Mouse (Mus musculus) 3T3-L1 (cell line): ENCODE measurements at regions not wholly inside any gene's neighbourhood (a gene's known extent, or its start where the extent isn't known, plus 50 kb on each side); places are given as distances from the start of the nearest gene placed in this dataset.

Source experiments
- DNase-seq: peaks from one replicate; pipeline ENCODE4 v3.0.0-alpha.2; 2015; ENCODE audit warnings: low read depth, low spot score

DNA sequence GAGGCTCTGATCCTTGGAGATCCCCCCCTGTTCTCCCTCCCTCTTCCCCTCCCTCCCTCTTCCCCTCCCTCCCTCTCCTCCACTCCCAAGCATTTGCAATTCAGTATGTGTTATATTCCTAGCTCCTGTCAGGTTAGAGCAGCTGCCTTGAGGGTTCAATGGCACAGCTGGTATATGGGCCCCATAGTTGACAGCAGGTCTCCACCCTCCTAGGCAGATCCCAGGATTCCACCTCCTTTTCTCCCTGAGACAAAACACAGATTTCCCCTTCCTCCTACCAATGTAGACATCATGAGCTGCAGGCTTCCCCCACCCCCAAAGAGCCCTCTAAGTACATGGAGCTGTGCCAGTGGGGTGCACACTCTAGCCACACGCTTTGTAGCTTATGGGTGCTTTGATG is 137.8 kb downstream of the Unc5cl start:
- no peak for DNase-seq

DNA sequence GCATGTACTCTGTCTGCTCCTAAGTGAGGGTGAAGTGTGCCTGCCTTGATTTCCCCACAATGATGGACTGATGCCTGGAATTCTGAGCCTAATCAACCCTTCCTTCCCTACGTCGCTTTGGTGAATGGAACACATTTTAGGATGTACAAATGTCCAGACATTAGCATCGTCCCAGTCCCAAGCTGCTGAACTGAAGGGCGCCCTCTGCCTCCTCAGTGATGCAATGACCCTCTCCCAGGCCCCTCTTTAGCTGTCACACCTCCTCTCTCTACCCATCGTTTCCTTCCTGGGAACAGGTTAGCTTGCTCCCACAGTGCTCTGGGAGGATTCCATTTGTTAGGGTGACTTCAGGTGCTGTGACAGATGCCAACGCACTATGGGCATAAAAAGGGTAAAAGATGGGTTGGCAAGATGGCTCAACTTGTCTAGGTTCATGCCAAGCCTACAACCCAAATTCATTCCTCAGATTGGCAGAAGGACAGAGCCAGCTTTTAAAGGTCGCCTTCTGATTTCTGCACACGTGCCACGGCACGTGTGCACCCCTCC is 140.8 kb downstream of the Unc5cl start:
- no peak for DNase-seq

DNA sequence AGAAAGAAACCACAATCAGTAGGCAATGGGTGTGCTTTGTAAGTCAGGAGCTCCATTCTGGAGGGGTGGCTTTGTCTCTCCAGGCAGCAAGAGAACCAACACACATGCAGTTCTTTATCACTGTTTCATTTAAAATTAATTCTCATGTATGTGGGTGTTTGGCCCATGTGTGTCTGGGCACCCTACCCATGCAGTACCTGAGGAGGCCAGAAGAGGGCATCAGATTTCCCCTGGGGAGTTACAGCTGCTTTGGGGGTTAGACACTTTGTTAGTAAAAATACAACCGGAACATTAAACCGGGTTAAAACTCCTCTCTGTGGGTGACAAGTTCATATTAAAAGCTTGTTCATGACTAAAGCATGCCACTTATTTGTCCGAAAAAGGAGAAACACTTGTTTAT is 141.7 kb downstream of the Unc5cl start:
- DNase-seq = no peak

DNA sequence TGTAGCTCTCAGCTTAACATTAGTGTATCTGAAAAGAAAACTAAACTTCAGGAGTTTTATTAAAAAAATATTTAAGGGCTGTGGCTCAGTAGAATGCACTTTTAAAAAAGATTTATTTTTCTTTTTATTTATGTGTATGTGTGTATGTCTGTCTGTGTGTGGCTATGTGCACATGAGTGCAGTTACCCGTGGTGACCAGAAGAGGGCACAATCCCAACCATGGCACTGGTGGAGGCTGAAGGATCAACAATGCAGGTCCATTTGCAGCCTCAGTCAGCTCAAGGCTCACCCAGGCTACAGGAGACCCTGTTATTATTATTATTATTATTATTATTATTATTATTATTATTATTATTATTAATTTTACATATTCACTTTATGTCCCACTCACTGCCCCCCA is 142.6 kb downstream of the Unc5cl start:
- DNase-seq = no peak

DNA sequence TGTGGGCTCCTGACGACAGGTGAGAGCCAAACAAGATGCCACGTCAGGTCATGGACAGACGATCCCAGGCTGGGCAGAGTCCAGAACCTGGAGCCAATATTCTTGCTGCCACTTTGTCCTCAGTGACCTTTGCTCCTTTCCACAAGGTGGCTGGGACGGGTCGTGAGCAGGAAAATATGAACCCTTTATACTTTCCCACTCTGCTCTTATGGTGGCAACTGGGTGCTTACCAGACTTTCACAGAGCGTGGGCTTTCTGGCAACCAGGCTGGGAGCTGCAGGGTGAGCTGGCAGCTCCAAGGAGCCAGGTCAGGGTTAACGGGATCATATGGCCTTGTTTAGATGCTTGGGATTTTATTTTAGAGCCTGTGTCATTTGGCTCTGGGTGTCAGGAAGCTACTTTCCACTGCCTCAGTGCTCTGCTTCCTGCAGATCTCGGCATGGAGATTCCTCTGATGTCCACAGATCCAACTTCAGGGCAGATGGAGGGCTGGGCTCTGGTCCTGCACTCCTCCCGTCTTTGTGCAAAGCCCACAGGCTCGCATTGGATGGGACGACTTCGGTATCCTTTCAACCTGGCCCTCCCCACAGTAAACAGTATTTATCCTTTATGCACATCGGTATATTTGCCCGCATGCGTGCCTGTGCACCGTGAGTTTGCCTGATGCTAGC is 143.9 kb downstream of the Unc5cl start:
- no peak for DNase-seq

DNA sequence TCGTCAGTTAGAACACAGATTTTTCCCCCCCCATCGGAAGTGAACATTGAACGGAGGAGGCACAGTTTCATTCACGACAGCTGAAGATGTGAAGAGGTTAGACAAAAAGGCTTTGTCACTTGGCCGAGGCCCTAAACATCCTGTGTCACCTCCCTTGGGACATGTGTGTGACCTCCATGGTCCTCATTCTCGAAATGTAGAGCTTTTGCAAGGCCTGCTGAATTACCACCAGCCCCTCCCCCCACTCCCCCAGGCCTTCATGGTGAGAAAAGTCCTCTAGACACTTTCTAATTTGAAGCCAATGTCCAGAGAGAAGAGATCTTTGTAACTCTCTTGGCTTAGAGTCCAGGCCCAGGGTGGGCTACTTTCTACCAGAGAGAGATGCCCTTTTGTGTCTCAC is 145.5 kb downstream of the Unc5cl start:
- DNase-seq = no peak

DNA sequence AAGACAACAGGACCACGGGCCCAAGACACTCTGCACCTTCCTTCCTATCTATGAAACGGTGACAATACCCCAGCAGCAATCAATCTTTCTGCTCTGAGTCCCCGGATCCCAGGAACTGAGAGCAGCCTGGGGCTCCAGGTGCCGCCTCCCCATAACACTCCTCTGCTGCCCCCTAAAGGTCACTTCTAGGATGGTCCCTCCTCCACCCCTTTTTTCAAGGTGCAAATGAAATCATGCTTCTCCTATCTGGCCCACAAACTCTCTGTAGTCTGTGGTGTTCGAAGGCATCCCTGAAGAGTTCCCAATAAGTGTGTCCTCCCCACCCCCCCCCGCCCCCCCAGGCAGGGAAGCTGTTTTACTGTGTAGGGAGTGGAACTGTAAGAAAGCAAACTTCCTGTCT is 147.9 kb downstream of the Unc5cl start:
- DNase-seq = peak; percentile 39

DNA sequence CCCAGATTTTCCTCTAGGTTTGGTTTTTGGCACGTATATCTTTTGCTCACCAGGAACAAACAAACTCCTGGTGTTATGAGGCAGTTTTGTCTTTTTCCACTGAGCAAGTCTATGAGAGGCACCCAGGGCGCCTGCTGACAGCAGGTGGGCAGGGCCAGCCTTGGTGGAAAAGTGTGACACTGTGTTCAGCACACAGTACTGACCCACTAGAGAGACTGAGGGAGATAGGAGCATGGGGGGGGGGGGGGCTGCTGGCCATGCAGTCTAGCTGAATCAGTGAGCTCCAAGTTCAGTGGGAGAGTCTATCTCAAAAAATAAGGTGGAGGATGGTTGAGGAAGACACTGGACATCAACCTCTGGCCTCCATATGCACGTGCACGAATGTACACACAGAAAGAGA is 152.1 kb downstream of the Unc5cl start:
- no peak for DNase-seq

DNA sequence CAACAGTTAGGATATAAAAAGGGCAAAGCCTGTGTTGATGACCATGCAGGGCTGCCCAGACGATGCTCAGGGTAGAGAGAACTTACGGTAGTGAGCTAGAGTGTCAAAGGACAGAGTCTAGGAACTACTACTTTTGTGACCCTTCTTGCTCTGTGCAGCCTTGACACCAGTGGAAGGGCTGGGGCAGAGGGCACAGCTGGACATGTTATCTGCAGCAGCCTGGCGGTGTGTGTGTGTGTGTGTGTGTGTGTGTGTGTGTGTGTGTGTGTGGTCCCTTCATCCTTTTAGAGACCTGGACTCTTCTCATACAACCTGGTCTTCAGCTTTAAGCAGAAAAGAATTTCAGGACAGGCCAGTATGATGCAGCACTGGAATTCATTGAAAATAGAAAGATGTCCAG is 153.6 kb downstream of the Unc5cl start:
- no peak for DNase-seq

DNA sequence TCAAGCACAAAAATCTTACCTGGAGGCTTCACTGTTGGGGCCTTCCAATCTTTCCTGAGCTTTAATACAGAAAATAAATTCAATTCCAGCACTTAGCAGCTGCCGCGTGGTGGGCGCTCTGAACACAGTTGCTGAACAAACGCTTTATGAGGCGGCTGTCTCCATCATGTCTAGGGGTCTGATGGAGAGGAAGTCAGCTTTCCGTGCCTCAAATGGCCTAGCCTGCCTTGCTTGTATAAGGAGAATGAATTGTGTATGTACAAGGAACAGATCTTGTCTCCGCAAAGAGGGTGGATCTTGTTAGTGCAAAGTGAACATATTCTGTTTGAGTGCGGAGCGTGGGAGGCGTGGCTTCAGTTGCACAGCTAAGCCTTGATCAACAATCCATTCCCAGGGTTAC is 155.4 kb downstream of the Unc5cl start:
- DNase-seq = no peak

DNA sequence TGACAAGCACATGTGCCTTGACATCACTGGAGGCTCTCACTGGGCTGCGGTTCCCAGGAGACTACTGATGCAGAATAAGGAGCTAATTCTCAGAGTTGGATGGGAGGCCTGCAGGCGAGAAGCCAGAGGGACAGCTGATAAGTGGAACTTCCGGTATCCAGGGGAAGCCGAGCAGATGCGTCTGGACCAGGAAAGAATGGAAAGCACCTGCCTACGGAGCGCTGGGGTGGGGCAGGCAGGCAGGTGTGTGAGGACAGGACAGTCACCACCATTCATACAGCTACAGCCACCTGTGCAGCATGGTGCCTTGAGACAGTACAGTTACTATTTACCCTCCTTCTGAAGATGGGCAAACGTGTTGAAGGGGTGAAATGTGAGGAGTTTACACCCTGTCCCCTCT is 156.1 kb downstream of the Unc5cl start:
- DNase-seq = no peak

DNA sequence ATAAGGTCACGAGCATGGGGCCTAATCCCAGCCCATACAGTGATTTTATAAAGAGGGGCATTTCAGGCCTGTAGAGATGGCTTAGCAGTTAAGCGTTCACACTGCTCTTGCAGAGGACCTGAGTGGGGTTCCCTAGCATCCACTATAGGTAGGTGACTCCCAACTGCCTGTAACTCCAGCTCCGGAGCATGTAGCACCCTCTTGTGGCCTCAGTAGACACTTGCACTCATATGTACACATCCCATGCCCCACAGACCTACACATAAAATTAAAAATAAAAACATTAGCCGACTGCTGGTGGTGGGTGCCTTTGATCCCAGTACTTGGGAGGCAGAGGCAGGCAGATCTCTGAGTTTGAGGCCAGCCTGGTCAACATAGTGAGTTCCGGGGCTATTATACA is 158.8 kb downstream of the Unc5cl start:
- DNase-seq = no peak

DNA sequence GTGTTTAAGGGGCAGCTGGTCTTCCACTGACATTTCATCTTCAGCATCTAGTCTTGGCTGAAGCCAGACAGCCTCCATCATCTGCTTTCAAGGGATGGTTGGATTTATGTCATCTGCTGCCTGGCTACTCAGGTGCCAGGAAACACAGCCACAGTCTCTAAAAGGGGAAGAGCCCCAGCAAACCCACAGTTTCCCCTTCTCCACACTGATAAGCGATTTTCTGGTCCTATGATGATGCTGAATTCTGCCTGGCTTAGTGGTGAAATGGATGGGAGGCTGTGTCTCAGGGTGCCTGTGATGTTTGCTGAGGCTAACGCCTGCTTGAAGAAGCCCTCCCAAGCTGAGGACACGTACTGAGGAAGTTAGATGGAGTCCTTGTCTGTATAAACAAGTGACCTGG is 160.5 kb downstream of the Unc5cl start:
- DNase-seq = no peak

DNA sequence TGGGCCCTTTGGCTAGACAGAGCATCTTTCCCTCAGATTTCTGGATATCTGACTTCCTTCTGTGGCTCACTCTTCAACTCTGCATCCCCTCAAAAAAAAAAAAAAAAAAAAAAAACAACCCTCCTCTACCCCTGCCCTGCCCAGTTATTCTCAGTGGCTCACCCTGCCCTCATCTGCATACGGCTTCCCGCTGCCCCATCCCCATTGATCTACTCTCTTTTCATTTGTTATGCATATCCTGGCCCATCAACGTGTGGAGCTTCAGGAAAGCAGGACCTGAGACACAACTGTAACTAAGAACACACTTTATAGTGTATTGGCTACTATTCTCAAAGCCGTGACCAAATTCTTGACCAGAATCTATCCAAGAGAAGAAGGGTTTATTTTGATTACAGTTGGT is 161.5 kb downstream of the Unc5cl start:
- no peak for DNase-seq

DNA sequence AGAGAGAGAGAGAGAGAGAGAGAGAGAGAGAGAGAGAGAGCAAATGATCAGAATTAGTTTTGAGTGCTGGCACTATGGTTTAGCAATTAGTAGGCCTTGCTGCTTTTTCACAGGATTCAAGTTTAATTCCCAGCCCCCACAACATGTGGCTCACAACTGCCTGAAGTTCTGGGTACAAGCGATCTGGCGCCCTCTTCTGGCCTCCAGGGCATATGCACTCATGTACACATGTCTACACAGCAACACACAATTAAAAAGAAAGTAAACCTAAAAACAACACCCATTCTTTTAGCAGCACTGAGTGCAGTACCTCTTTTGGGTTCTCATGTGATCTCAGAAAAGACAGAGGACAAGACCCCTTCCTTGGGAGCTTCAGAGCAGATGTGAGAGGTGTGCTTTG is 166.2 kb downstream of the Unc5cl start:
- DNase-seq = no peak

DNA sequence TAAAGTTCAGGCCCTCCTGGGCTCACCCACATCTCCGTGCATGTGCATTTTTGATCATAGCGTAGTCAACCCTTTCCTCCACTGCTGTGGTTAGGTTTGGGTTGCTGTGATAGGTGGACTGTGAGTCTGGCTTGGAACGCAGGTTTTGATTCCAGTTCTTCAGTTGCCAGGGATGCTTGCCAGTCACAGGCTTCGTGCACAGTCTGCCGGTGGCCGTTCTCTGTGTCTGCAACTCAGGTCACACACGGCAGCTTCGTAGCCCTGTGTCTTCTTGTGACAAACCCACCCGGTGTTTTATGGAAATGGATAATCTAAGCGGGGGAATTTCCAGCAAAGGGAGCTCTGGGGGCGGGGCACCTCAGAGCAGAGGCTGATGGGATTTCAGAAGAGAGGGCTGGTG is 167.0 kb downstream of the Unc5cl start:
- DNase-seq = no peak

DNA sequence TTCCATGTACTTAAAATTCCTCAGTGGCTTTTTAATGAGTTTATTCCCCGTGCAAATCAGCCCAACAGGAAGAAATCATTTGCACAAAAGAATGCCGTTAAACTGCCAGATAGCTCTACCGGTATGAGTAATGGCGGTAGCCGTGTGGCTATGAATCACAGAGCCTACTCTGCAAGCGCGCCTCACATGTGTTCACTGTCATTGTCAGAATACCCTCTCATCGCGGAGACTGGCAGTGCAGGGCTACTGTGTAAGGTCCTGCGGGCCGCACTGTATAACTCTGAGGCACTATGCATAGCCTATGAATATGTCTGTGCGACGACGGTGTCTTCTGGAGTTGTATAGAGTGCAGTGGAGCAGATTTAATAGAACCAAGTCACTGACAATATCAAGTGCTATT is 170.2 kb downstream of the Unc5cl start:
- DNase-seq = no peak

DNA sequence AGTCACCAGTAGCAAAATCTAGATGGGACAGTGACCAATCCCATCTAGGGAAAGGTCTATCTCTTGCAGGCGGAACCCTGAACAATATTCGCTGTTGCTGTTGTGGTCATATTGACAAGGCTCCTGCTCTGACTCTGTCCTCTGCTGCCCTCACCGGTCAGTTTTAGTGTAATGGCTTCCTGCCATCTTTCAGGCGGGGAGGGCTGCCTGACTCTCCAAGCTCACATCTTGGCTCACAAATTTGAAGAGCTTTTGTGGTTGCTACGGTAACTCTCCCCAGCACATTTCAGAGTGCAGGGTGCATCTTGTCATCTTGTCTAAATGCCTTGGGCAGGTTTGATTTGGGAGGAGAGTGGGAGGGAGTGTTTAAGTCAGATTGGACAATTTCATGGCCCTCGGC is 171.3 kb downstream of the Unc5cl start:
- DNase-seq = no peak

DNA sequence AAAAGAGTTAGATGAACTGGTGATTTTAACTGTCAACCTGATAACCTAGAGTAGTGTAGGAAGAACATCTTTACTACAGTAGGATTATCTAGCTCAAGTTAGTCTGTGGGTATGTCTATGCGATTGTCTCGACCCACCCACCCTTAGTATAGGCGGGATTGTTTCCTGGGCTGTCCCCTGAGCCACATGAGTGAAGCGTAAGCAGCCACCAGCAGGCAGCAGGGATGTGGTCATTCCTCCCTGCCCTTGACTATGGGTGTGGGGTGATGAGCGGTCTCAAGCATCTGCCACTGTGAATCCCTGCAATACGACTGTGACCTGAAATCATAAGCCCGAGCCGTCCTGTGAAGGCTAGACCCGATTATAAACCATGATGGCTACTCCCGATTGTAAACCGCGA is 184.9 kb downstream of the Unc5cl start:
- DNase-seq = no peak

DNA sequence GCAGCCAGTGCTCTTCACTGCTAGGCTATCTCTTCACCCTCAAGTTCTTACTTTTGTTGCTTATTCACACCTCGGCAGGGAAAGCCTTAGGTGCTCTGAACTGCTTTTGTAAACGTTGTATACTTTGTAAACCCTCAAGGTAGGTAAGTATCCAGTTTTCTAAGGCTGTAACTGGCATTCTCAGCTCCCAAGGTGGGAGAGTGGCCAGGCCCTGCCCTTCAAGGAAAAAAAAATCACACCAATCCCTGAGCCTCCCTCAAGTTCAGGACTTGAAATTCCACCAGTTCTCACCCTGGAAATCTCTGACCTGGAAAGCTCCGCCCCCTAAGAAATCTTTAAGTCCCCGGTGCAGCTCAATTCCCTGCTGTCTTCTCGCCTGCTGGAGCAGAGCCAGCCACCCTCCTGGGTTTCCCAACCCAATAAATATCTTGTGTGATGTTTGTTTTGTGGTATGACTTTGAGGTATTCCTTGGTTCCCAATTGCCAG is 188.9 kb downstream of the Unc5cl start:
- DNase-seq = no peak

DNA sequence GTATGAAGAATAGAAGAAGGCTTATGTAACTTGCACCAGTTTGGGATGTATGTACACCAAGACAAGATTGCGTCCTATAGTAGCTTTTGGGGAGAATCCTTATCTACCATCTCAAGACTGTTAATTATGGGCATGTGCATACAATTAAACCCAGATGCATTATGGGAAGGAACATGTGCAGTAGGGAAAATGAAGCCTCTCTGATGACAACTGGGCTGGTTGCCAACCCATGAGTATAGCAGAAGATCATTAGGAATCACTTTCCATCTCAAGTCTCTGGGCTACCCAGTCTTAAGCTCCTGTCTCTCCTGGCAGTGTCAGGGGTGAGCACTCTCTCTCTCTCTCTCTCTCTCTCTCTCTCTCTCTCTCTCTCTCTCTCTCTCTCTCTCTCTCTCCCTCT is 190.4 kb downstream of the Unc5cl start:
- no peak for DNase-seq

DNA sequence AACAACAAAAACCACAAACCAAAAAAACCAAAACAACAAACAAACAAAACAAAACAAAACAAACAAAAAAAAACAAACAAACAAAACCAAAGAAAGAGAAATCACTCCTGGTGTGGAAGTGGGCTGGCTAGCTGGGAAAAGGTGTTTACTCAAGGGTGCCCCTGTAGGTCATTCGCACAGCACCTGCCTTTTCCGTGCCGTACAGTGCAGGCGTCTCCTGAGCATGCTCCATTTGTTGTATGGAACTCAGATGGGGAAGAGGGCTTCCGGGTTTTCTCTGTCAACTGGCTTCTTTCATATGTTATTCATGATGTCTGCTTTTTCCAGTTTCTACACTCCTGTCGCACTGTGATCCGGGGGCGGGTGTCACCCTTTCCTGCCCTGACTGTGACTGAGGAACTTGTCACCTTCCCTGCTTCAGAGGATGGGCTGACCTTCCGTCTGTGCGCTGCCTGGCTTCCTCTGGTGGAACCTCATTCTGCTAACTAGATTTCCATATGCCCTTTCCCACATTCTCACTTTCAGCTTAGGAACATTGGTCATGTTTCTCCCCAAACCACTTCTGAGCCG is 192.0 kb downstream of the Unc5cl start:
- DNase-seq = no peak

DNA sequence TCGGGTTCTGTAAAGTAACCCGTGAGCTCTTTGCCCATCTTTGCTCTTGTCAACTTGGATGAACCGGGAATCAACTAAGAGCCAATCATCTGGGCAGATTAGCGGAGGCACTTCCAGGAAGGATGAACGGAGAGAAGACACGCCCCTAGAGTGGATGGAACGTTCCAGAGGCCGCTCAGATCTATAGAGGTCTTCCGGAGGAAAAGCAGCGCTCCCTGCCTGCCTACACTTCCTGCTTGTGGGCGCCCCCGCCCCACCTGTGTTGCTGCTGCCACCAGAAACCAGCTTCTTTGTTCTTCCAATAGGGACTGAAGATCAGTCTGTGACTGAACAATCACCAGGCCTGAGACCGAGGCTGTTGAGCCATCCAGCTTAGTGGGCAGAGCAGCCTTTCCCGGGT is 192.7 kb downstream of the Unc5cl start:
- no peak for DNase-seq

DNA sequence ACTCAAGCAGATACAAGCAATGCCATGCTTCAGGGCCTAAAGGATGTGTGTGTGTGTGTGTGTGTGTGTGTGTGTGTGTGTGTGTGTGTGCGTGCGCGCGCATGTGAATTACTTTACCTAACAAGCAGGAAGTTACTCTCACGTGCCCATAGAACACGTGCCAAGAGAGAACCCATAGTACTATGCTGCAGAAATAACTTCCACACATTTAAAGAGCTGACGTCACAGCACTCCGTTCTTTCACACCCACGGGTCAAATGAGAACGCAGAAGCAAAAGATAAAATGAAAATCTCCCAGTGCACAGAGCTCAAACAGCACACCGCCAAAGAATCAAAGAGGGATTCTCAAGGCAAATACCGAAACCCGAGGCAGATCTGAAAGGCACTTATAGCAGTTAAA is 195.9 kb downstream of the Unc5cl start:
- DNase-seq = no peak
